Mouse (Mus musculus) MEL (cell line): ENCODE data around the gene Dnah3. TPM values are rescaled to one million over a fixed set of nuclear protein-coding genes. Genes with fewer than 3 reads are reported as not detected.

Experiments used
- DNase-seq: peaks from one replicate; pipeline ENCODE4 v3.0.0; 2011; ENCODE audit warnings: low read depth, low spot score
- H3K27ac ChIP-seq: 2 replicates; pipeline ENCODE4 v1.5.1; 2012; ENCODE audit warnings: low read depth, mild to moderate bottlenecking, control low read depth, low read length, moderate library complexity; ENCODE audit not compliant: control insufficient read depth
- H3K27me3 ChIP-seq, 2 experiments: fragments of 150-350 bp in 1 of 2; sonication (generic) in 1 of 2; 2 replicates each; pipeline ENCODE4 v1.6.1; 2012; ENCODE audit warnings: low read length in 2 of 2, mild to moderate bottlenecking in 2 of 2, improper control_type of control experiment in 1 of 2, moderate library complexity in 1 of 2; ENCODE audit not compliant: insufficient read depth in 2 of 2, control insufficient read depth in 1 of 2
- H3K36me3 ChIP-seq, 2 experiments: 2 replicates each; pipeline ENCODE4 v1.6.1; 2012 to 2014; ENCODE audit warnings: low read length in 2 of 2, improper control_type of control experiment in 1 of 2, inconsistent platforms in 1 of 2, mild to moderate bottlenecking in 1 of 2; ENCODE audit not compliant: insufficient read depth in 2 of 2, control insufficient read depth in 1 of 2
- H3K4me1 ChIP-seq, 2 experiments: fragments of 150-350 bp in 1 of 2; sonication (generic) in 1 of 2; 2 replicates each; pipeline ENCODE4 v1.6.1; 2012; ENCODE audit warnings: low read length in 2 of 2, improper control_type of control experiment in 1 of 2, mild to moderate bottlenecking in 1 of 2; ENCODE audit not compliant: insufficient read depth in 2 of 2, control insufficient read depth in 1 of 2
- H3K4me3 ChIP-seq, 2 experiments: fragments of 150-350 bp in 1 of 2; sonication (generic) in 1 of 2; 2 replicates each; pipeline ENCODE4 v1.5.1; 2012; ENCODE audit warnings: low read depth in 2 of 2, low read length in 2 of 2, mild to moderate bottlenecking in 2 of 2, moderate library complexity in 2 of 2, control low read depth in 1 of 2, improper control_type of control experiment in 1 of 2; ENCODE audit not compliant: control insufficient read depth in 1 of 2, insufficient read depth in 1 of 2
- H3K79me2 ChIP-seq: 2 replicates; pipeline ENCODE4 v1.6.1; 2012; ENCODE audit warnings: mild to moderate bottlenecking, low read length, moderate library complexity; ENCODE audit not compliant: control insufficient read depth, poor library complexity, insufficient read depth
- H3K9ac ChIP-seq: 2 replicates; pipeline ENCODE4 v1.6.1; 2012; ENCODE audit warnings: low read depth, mild to moderate bottlenecking, control low read depth, low read length, moderate library complexity; ENCODE audit not compliant: control insufficient read depth, poor library complexity, severe bottlenecking
- H3K9me3 ChIP-seq: fragments of 150-350 bp; sonication (generic); replicated peaks from 2 replicates; pipeline ENCODE4 v1.6.1; 2012; ENCODE audit warnings: mild to moderate bottlenecking, low read length, improper control_type of control experiment, moderate library complexity; ENCODE audit not compliant: insufficient read depth
- BHLHE40 ChIP-seq: IDR thresholded peaks from 2 replicates; pipeline ENCODE4 v1.6.1; 2012; ENCODE audit warnings: low read depth, mild to moderate bottlenecking, inconsistent platforms, low read length, improper control_type of control experiment, borderline replicate concordance
- CTCF ChIP-seq, 3 experiments: IDR thresholded peaks in 2 of 3; conservative IDR thresholded peaks in 1 of 3; 2 replicates each; pipeline ENCODE4 v1.5.1; 2011 to 2012; ENCODE audit warnings: low read length in 3 of 3, low read depth in 2 of 3, mild to moderate bottlenecking in 2 of 3, improper control_type of control experiment in 1 of 3, inconsistent platforms in 1 of 3, mixed read lengths in 1 of 3, moderate library complexity in 1 of 3; ENCODE audit not compliant: control insufficient read depth in 1 of 3, insufficient read depth in 1 of 3, poor library complexity in 1 of 3, severe bottlenecking in 1 of 3
- E2F4 ChIP-seq: IDR thresholded peaks from 2 replicates; pipeline ENCODE4 v1.6.1; 2011; ENCODE audit warnings: low read depth, low read length, improper control_type of control experiment, borderline replicate concordance
- ELF1 ChIP-seq: IDR thresholded peaks from 2 replicates; pipeline ENCODE4 v1.6.1; 2014; ENCODE audit warnings: low read depth, mild to moderate bottlenecking, inconsistent platforms, low read length, improper control_type of control experiment, moderate library complexity
- EP300 ChIP-seq, 2 experiments: IDR thresholded peaks; 2 replicates each; pipeline ENCODE4 v1.6.1; 2011; ENCODE audit warnings: improper control_type of control experiment in 2 of 2, low read length in 2 of 2, low read depth in 1 of 2, mild to moderate bottlenecking in 1 of 2
- GATA1 ChIP-seq: IDR thresholded peaks from 2 replicates; pipeline ENCODE4 v1.6.1; 2011; ENCODE audit warnings: low read depth, low read length, improper control_type of control experiment
- HCFC1 ChIP-seq: IDR thresholded peaks from 2 replicates; pipeline ENCODE4 v1.6.1; 2012; ENCODE audit warnings: low read depth, mild to moderate bottlenecking, inconsistent platforms, low read length, improper control_type of control experiment, moderate library complexity
- JUND ChIP-seq: IDR thresholded peaks from 2 replicates; pipeline ENCODE4 v1.6.1; 2011; ENCODE audit warnings: low read depth, mild to moderate bottlenecking, improper control_type of control experiment, low read length
- KAT2A ChIP-seq: conservative IDR thresholded peaks from 2 replicates; pipeline ENCODE4 v1.6.1; 2012; ENCODE audit warnings: low read depth, low read length, improper control_type of control experiment, inconsistent platforms
- MAFK ChIP-seq: IDR thresholded peaks from 2 replicates; pipeline ENCODE4 v1.6.1; 2011; ENCODE audit warnings: low read depth, mild to moderate bottlenecking, low read length, improper control_type of control experiment, borderline replicate concordance
- MAX ChIP-seq: IDR thresholded peaks from 2 replicates; pipeline ENCODE4 v1.6.1; 2011; ENCODE audit warnings: low read length, improper control_type of control experiment
- MEF2A ChIP-seq: IDR thresholded peaks from 2 replicates; pipeline ENCODE4 v1.6.1; 2014; ENCODE audit warnings: low read depth, mild to moderate bottlenecking, inconsistent platforms, low read length, improper control_type of control experiment; ENCODE audit not compliant: poor library complexity, insufficient replicate concordance, severe bottlenecking; ENCODE audit errors: extremely low read depth
- MXI1 ChIP-seq: IDR thresholded peaks from 2 replicates; pipeline ENCODE4 v1.6.1; 2011; ENCODE audit warnings: mild to moderate bottlenecking, low read depth, low read length, improper control_type of control experiment
- MYB ChIP-seq: IDR thresholded peaks from 2 replicates; pipeline ENCODE4 v1.6.1; 2011; ENCODE audit warnings: mild to moderate bottlenecking, low read depth, low read length, improper control_type of control experiment
- MYC ChIP-seq: IDR thresholded peaks from 2 replicates; pipeline ENCODE4 v1.6.1; 2011; ENCODE audit warnings: low read depth, mild to moderate bottlenecking, low read length, improper control_type of control experiment, moderate library complexity
- NELFE ChIP-seq: IDR thresholded peaks from 2 replicates; pipeline ENCODE4 v1.6.1; 2011; ENCODE audit warnings: low read depth, low read length, improper control_type of control experiment
- POLR2AphosphoS5 ChIP-seq: IDR thresholded peaks from 2 replicates; pipeline ENCODE4 v1.6.1; 2012; ENCODE audit warnings: low read depth, borderline replicate concordance, mild to moderate bottlenecking, inconsistent platforms, low read length, moderate library complexity, mixed read lengths
- RAD21 ChIP-seq: IDR thresholded peaks from 2 replicates; pipeline ENCODE4 v1.6.1; 2011; ENCODE audit warnings: mild to moderate bottlenecking, low read depth, low read length, improper control_type of control experiment
- RCOR1 ChIP-seq: IDR thresholded peaks from 2 replicates; pipeline ENCODE4 v1.6.1; 2012; ENCODE audit warnings: low read depth, mild to moderate bottlenecking, inconsistent platforms, low read length, improper control_type of control experiment
- TAL1 ChIP-seq: IDR thresholded peaks from 2 replicates; pipeline ENCODE4 v1.6.1; 2012; ENCODE audit warnings: mild to moderate bottlenecking, inconsistent platforms, low read length, moderate library complexity, mixed read lengths
- TCF12 ChIP-seq: IDR thresholded peaks from 2 replicates; pipeline ENCODE4 v1.6.1; 2014; ENCODE audit warnings: low read depth, mild to moderate bottlenecking, inconsistent platforms, low read length, improper control_type of control experiment, moderate library complexity
- ZC3H11A ChIP-seq: IDR thresholded peaks from 2 replicates; pipeline ENCODE4 v1.6.1; 2012; ENCODE audit warnings: low read depth, mild to moderate bottlenecking, inconsistent platforms, low read length, improper control_type of control experiment
- ZKSCAN1 ChIP-seq: IDR thresholded peaks from 2 replicates; pipeline ENCODE4 v1.6.1; 2012; ENCODE audit warnings: low read depth, mild to moderate bottlenecking, inconsistent platforms, low read length, improper control_type of control experiment, moderate library complexity
- ZMIZ1 ChIP-seq: IDR thresholded peaks from 2 replicates; pipeline ENCODE4 v1.6.1; 2012; ENCODE audit warnings: low read depth, mild to moderate bottlenecking, inconsistent platforms, low read length, improper control_type of control experiment, moderate library complexity
- ZNF384 ChIP-seq: IDR thresholded peaks from 2 replicates; pipeline ENCODE4 v1.6.1; 2012; ENCODE audit warnings: low read depth, mild to moderate bottlenecking, inconsistent platforms, low read length, improper control_type of control experiment
- polyA plus RNA-seq, 2 experiments: library from polyadenylated mRNA; stranded (reverse) in 1 of 2; unstranded in 1 of 2; fragments of >175 nt in 1 of 2; fragments of >200 nt in 1 of 2; gene quantifications; 2 replicates each; pipeline versions ENCODE4 v1.2.1 to v1.2.4; 2012; ENCODE audit warnings: low replicate concordance in 2 of 2, low read depth in 1 of 2; ENCODE audit not compliant: insufficient read length in 2 of 2, insufficient read depth in 1 of 2, missing spikeins in 1 of 2
- total RNA-seq: library from RNA; depleted of rRNA; stranded (reverse); fragments of 300-350 nt; gene quantifications from 2 replicates; pipeline ENCODE4 v1.2.3, GENCODE M21; 2012

The Dnah3 gene
- total and polyA plus RNA-seq, 3 experiments = not detected

DNA sequence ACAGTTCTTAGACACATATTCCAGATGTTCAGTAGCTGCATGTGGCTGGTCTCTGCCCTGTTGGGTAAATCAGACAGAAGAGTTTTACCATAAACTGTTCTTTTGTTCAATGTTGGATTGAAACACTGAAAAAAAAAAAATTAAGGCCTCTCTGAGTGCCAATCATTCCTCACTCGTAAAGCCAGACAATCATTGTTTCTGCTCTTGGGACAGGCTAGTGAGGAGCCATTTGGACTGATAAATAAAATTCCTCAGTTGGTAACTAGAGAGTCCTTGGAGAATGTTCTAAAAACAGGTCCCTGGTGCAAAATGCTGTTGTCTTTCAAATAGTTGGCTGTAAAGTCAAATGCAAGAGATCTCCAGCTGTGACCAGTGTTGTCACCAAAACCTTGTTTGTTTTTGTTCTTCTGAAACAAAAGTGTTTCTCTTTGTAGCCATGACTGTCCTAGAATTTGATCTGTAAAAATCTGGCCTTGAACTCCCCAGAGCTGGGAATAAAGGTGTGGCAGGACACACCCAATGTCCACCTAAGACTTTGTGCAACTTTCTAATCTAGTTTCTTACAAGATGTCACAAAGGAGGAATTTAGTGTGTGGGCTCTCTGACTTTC, 196.7 kb downstream of the Dnah3 start:
- Histone ChIP-seq H3K27me3 (no peaks in the 10 kb centered on the region), H3K4me1 (peaks cover 10 to 17% of the 10 kb centered on the region in 2 experiments), H3K9ac (no peak overlapping the region), H3K9me3 (no peaks in the 10 kb centered on the region), H3K27ac (no peak overlapping the region), H3K4me3 (no peak overlapping the region), H3K36me3 (peaks cover 0 to 32% of the 10 kb centered on the region in 2 experiments; a peak in 2 of 4 replicates), H3K79me2 (no peaks in the 10 kb centered on the region)
- TF ChIP-seq RCOR1 (no peak), MYB (no peak), CTCF (IDR thresholded peaks at IDR 0.05 in 2 of 3, conservative IDR thresholded peaks at IDR 0.05 in 1 of 3; ENCODE audit: control insufficient read depth in 1 of 3, insufficient read depth in 1 of 3, low read depth in 2 of 3, low read length in 3 of 3, poor library complexity in 1 of 3, severe bottlenecking in 1 of 3) (no peak), MYC (no peak), MEF2A (no peak), TAL1 (no peak), KAT2A (no peak), ELF1 (no peak), POLR2AphosphoS5 (no peak), NELFE (no peak), ZNF384 (no peak), JUND (no peak), ZC3H11A (no peak), MAFK (no peak), RAD21 (no peak), BHLHE40 (no peak), HCFC1 (no peak), MAX (no peak), E2F4 (no peak), EP300 (IDR thresholded peaks at IDR 0.05; ENCODE audit: low read depth in 1 of 2, low read length in 2 of 2) (no peak)
- DNase-seq = no peak

DNA sequence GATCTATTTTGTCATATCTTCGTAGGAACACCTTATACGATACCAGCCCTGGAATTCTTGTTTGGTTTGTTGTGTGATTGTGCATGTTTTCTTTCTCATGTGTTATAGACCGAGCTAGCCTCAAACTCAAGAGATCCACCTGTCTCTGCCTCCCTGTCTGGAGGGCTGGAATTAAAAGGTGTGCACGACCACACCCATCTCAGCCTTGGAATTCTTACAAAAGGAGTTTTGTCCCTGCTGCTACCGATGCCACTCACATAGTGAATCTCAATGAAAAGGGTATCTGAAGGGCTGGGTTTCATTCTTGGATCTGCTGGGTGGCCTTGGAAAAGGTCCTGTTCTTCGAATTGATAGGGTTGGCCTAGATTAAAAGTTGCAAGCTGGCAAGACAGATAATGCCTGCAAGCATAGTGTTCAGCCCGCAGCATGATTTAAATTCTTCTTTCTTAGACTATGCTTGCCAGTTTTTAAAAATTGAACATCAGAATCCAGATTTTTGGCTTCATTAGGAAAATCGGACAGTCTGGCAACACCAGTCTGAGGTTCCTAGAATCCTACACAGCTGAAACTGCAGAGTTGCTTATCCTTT, 197.5 kb downstream of the Dnah3 start:
- TF ChIP-seq GATA1 = peak; percentile 59; the same call in 1 of the 2 replicates
- TF ChIP-seq ZMIZ1 = no peak
- peak; percentile 13; the same call in 1 of the 2 replicates for TF ChIP-seq TAL1
- no peak for TF ChIP-seq MXI1
- TF ChIP-seq ZKSCAN1 = no peak
- TF ChIP-seq EP300 (IDR thresholded peaks at IDR 0.05; ENCODE audit: low read depth in 1 of 2, low read length in 2 of 2) = peak; percentile 51 to 57; a peak in 2 of 4 replicates
- TF ChIP-seq ZNF384 = no peak
- TF ChIP-seq RCOR1 = peak; percentile 65; the same call in 1 of the 2 replicates
- TF ChIP-seq TCF12 = peak; percentile 68; the same call in 1 of the 2 replicates
- DNase-seq = peak; percentile 21
- Histone ChIP-seq H3K9ac (no peak overlapping the region), H3K4me1 (peaks cover 10 to 17% of the 10 kb centered on the region in 2 experiments), H3K27ac (no peak overlapping the region), H3K4me3 (no peak overlapping the region), H3K9me3 (no peaks in the 10 kb centered on the region), H3K79me2 (no peaks in the 10 kb centered on the region), H3K36me3 (peaks cover 0 to 32% of the 10 kb centered on the region in 2 experiments; a peak in 2 of 4 replicates), H3K27me3 (no peaks in the 10 kb centered on the region)
